Mouse (Mus musculus) fibroblast of lung, adult 2 months (primary cell): ENCODE results near the gene Necab2.
A peak's percentile ranks its signal among the peaks of the same experiment; 100 is the strongest.

ENCODE experiments used
- DNase-seq: peaks from one replicate; pipeline ENCODE4 v3.0.0-alpha.2; 2011; ENCODE audit warnings: low read depth

Necab2 gene

DNA sequence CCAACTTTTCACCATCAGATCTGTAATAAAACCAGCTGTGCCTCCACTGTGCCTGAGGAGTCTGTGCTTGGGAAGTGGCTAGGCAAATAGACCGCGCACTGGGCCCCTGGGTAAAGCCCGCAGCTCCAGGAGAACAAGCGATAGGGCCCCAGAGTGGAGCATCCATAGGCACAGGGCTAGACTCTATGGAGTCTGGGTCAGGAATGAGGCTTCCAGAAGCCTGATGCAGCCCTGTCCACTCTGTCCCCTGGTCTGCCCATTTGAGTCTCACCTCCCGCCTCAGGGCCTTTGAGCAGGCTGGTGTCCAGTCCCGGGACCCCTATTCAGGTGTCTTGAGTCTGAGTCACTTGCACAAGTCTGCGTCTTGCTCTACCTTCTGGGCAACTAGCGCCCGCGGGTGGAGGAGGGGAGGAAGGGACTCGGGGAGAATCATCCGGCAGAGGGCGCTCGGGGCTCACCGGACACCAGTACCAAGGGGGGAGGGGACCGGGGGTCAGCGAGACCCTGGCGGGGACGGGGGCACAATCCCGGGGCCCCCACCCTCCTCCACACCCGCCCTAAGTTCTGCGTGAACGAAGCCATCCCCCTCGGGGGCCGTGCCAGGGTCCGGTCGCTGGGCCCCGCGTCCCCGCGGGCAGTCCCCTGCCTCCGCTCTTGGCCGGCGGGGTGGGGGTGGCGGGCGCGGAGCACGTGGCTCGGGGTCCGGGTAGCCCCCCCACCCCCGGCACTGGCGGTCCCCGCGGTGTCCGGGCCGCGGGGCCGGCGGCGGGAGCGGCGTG lies at the start of gene Necab2:
Gene Necab2, plus strand, starts transcription at position 509 of the 779 bp plus-strand sequence.
- no peak for DNase-seq

DNA sequence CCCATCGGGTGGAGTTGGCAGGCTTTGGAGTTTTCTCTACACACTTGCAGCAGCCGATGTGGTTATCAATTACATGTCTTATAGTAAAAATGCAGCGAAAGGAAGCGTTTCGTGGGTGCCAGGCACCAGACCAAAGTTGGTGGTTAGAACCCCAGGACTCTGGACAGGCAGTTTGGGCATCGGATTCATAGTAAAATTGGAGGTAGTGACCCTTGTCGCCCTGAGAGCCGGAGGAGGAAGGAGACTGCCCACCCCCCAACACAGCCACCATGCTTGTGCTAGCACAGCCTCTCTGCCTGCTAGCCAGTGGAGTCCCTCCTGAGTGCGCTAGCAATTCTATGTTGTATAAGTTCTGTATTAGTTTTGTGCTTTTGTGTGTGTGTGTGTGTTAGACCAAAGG lies 48.0 kb upstream of the Necab2 start:
- no peak for DNase-seq

DNA sequence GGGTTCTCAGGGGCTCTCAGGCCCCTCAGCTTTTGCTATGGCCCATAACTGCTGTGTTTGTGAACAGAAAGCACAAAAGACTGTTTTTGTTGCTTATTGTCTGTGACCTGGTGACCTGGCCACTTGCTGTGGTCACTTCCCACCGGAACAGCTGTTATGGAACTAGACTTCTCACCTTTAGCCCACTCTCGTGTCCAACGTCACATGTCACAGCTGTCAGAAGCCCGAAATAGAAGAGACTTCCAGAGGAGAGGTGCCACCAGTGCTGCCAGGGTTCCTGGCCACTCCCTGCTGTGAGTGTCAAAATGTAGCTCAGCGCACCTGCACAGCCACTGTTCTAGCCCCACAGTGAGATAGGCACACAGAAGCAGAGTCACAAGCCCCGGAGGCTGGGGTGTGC lies 47.3 kb upstream of the Necab2 start:
- no peak for DNase-seq

DNA sequence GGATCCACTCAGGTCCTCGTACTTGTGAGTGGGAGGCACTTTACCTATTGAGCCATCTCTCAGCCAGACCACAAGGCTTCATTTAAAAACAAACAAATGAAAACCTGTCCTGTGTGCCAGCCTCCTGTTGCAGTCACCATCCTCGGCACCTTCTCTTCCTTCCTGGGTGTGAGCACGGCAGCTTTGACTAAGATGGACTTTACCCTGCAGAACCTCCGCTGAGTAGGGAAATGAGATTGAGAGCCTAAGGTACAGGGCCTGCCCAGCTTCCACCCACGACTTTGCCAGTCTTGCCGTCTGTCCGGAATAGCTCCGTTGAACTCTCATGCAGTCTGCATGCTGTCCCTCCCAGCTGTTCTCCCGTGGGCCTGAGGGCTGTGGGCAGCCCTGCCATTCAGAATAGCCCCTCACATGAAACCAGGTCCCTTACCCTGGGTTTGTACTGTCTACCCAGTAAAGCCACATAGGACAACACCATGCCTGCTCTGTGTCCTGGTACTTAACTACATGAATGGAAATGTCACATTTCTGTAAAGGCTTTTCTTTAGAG lies 46.3 kb upstream of the Necab2 start:
- DNase-seq, result no peak

DNA sequence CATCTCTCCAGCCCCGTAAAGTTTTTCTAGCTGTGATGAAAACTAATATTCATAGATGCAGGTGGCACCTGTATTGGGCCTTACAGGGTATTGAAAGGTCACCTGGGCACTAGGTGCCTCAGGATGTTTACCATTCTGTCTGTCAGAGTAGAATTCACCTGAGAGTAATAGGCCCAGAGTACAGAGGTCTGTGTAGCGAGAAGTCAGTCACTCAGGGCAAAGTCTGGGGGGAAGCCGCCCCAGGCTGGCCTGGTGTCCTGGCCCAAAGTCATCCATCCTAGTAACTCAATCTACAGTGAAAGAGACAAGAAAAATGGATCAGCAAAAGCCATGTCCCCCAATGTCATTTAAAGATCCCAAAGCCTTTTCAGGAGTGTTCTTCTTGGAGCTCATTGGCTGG lies 45.6 kb upstream of the Necab2 start:
- DNase-seq, result no peak

DNA sequence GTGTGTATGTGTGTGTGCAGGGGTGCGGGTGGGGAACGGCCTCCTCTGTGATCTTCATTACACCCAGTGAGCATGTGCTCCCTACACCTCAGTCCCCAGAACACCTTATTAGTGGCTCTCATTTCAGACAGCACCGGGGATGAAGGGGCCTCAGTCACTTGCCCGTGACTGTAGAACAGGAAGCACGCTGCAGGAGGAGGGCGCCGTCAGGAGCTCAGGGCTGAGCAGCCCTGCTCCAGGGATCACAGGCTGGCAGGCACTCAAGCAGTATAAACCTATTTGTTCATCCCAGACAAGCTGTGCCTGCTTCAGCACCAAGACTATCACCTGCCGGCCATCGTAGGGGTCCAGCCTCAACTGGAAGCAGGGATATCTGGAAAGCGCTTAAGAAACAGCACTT lies 42.6 kb upstream of the Necab2 start:
- no peak for DNase-seq

DNA sequence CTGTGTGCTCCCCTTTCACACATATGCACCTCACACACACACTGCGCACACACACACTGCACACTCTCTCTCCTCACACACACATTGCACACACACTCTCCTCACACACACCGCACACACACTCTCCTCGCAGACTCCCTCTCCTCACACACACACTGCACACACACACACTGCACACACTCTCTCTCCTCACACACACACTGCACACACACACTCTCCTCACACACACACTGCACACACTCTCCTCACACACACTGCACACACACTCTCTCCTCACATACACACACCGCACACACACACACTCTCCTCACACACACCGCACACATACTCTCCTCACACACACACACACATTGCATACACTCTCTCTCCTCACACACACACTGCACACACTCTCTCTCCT lies 41.9 kb upstream of the Necab2 start:
- DNase-seq, result no peak

DNA sequence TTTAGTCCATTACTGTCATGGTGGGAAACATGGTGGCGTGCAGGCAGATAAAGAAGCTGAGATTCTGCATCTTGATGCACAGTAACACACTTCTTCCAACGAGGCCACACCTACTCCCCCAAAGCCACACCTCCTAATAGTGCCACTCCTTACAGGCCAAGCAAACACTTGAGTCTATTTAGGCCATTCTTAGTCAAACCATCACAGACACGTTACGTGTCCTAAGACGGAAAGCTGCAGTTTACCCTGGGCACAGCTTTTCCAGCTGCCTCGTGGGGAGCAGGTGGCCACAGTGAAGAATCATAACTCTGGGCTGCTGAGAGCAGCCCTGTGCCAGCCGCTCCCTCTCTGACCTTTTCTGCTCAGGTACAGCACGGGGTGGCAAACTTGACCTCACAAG lies 38.2 kb upstream of the Necab2 start:
- no peak for DNase-seq

DNA sequence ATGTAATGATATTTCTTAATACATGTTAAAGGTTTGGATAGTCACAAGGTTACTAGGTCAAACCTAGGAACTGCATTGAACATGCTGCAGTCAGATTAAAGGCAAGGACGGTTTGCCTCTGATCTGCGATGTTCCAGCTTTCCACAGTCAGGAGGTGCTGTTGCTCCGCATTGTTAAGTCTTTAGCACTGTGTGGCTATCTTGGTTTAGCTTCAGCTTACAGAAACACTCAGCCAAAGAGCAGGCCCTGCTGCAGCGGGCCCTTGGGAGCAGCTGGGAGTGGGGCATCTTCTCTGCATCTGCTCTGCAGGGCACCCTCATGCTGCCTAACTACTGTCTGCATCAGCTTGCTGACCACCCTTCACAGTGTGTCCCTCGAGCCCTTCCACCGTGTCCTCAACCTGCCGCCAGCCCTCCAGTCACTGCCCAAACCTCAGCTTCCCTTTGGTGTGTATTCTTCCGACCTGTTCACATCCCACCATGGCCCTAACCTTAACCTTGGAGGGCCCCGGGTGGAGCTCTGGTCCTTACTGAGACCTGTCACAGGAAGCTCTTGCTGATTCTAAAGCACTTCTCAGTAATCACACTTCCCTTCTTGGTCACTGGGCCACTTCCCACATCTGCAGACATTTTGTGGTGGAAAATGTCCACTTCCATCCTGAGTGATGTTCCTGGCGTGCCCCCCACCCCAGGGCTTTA lies 34.3 kb upstream of the Necab2 start:
- no peak for DNase-seq

DNA sequence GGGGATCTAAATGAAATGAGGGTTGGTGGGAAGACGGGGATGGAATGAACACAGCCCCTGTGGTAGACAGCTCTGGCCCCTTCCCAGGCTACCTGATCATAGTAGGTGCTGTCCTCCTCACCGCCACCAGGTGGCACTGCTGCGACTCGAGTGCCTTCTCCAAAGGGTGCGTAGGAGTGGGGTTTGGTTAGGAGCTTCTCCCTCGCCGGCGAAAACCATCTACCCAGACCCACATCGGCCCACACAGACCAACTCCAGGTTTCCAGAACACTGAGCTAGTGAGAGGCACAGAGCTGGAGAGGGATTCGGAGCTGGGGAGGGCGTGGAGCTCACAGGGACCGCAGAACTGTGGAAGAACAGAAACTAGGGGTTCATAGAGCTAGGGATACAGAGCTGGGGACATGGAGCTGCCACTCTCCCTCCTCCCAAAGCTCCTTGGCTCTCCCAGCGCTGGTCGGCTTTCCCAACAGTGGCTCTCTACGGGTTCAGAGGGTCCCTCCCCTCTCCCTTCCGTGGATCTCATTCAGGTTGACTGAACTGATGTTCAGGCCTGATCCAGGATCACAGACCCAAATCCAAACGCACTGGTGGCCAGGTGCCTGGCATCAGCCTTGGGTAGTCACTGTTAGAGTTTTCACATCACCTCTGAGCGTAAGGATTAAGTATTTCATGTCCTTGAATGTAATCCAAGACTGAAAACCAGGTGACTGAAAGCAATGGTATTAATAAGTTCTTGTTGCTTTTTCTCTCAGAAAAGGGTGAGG lies 33.6 kb upstream of the Necab2 start:
- no peak for DNase-seq

DNA sequence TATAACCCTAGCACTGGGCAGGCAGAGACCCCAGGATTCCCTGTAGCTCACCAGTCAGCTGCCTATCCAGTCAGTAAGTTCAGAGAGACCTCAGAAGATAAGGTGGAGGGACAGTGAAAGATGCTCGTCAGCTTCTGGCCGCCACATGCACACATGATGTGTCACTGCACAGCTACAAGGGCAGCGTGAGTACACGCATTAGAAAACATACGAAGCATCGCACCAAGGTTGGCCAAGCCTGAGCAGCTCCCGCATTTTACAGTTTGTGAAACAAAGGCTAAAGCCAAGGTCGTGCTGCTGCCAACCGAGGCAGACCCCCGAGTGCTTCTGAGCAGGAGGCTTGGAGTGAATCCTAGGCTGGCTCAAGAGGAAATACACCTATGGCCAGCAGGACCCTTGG lies 32.9 kb upstream of the Necab2 start:
- DNase-seq, result no peak

DNA sequence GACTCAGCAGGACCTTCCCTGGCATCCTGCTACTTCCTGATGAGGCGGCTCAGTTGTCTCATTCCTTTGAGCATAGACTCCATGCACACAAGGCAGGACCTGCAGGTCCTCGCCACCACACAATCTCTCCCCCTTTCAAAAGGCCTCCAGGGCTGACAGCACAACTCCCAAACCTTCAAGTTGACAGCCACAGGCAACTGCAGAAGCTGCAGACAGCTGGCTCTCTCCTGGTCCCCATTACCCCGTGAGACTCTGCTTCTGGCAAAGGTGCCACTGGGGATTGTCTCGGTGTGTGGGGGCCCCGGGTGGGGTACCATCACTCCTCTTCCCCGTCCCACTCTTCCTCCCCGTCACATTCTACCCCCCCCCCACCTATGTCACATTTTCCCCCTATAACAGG lies 26.2 kb upstream of the Necab2 start:
- no peak for DNase-seq

DNA sequence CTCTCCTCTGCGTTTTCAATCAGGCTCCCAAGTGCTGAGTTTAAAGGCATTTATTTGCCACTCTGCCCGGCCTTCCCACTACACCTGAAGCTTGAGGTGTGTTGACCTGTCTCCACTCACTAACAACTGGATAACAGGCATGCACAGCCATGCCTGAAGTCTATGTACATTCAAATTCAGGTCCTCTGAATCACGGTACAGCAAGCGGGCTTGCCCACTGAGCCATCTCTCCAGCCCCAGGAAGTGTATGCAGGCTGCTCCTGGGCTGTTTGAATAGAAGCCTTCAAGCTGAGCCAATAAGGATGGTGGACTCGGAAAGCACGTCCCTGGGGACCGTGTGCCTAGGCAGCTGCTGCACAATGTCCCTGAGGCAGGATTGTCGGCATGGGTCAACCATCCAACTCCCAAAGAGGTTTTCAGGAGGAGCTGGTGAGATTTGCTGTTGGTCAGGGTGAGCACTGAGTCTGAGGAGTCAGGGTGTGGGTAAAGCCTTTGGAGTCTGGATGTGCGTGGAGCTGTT lies 24.9 kb upstream of the Necab2 start:
- no peak for DNase-seq

DNA sequence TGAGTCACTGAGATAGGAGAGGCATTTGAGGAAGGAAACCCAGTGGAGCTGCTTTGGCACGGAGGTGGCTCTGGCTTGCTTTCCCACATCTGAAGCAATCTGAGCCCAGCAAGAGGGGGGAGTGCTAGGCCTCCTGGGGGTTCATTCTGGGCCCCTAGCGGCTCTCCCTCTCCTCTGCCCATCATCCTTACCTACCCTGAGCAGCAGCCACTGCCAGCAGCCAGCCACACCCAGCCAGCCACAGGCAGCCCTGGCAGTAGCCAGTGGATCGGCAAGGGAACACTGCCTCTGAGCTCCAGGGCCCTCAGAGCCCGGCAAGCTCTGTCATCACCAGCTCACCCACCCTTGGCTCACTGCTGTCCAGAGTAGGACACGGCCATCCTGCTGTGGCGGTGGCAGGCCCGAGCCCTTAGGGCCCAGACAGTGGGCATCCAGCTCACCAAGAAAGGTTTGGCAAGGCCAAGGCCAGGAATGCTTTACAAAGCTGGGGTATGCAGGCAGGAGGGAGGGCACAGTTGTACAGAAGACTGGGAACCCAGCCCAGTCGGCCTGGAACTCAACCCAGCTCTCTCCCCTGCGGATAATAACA lies 24.3 kb upstream of the Necab2 start:
- DNase-seq, result peak; percentile 84

DNA sequence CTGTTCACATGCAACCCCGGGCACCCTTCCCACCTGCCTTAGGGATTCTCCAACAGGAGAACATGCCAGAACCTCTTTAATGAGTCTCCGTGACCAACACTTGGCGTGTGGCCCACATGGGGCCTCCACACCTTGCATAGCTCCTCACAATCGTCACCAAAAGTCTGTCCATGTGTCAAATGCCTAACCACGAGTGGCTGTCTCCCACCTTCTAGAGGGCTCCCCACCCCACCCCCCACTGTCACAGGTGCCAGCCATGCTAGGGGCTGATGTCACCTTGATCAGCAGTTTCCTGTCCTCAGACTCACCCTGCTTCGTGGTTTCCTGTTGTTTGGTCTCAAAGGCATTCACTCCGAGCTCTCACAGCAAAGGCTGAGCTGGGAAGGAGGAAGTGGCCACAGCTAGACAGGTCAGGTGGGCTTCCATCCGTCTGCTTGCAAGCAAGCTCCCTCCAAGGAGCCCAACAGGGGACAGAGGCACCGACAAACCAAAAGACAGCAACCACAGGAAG lies 22.8 kb upstream of the Necab2 start:
- DNase-seq, result no peak

DNA sequence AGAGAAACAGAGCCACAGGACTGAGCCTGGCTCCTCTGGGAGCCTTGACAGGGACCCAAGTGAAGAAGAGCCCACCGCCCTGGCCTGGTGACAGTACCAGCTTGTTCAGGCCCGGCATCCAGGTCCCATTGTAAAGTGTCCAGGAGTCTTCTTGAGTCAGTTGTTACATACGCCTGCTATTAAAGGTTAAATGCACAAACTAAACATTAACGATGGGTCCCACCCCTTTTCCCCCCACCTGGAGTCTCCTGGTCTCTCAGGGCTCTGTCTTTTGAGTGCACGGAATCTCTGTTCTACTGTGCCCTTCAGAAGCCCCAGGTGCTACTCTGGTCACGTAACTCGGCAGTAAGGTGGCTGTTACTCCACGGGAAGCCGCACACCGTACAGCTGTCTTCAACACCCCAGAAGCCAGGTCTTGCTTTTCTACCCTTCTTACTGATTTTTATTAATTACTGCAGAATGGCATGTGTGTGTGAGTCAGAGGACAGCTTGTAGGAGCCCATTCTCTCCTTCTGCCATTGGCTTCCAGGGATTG lies 22.3 kb upstream of the Necab2 start:
- DNase-seq, result no peak

DNA sequence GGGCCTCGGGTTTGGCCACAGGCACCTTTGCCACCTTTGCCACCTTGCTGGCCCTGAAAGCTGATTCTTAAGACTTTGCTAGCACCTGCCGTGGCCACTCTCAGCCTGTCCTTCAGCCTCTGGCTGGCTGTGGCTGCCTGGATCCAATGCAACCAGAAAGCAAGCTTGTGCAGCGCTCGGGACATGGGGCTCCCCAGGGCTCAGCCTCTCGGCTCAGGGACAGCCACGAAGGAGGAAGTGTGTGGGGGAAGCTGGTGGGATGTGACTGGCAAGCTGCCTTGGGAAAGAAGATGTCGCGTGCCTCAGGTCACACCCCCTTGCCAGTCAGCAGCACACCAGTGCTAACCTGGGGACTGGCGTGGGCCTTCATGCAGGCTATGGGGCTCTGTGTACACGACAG lies 21.8 kb upstream of the Necab2 start:
- DNase-seq, result no peak

DNA sequence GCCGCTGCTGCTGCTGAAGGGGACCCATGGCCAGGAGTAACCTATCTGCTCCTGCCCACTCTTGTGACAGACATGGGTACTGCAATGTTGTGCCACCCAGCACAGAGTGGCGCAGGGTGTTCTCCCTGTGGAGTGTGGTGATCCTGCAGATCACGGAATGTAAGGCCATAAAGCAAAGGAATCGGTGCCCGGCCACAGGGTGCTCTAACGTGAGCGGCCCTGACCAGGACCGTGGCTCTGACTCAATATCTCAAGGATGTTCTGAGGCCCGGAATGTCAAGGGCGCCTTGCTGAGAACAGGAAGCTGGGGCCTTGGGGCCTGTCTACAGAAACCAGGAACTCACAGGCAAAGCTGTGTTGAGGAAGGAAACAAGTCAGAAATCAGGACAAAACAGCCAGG lies 21.0 kb upstream of the Necab2 start:
- DNase-seq, result no peak

DNA sequence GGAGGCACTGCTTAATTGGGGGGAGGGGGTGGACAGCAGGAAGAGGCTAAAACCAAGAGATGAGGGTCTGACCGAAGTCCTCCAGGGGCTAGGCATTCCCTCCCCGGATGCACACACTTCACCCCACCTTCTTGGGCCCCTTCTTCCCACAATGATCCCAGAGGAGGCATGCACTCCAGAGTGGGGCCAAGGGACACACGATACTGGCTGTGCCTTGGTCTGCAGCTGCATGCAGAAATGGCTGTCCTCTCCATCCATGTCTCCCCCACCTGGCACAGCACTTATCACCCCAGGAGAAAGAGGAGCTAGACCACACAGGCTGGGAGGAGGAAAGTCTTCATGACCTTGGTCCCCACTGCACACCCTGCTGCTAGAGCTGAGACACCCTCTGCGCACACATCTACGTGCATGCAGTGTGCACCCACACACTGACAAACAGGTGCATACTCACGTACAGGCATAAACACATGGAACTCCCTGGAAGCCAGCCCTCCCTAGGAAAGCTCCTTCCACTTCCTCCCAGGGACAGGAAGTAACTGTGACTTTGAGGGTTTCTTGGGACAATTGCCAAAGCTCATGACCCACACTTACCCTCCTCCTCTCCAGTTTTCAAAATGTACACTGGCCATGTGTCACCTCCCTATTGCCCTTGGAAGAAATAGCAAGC lies 20.3 kb upstream of the Necab2 start:
- DNase-seq, result no peak

DNA sequence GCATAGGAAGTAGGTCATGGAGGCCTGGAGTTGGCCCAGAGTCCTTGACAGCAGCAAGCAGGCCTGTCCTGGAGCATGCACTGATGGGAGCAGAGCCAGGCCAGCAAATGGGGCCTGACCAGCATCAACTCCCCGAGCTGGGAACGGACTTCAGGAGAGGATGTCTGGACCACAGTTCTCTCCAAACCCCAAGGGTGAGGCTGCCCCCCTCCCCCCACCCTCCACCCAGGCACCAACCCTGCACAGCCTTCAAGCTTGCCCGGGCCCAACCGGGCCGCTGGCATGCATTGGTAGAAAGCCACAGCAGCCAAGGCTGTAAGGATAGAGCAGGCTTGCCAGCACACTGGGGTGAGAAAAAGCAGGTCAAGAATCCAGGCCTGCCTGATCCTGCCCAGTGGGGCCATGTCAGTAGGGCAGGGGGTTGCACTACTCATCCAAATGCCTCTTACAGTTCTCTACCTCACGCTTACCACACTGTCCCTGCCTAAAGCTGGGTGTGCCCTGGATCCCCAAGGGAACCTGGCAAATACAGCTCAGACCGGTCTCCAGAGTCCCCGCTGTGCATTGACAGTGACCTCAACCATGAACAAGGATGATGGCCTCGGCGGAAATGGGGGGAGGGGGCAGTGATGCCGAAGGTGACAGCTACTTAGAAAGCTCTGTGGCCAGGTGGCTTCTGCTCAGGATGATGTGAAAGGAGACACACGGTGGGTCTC lies 18.7 kb upstream of the Necab2 start:
- DNase-seq, result peak; percentile 75
